Mouse (Mus musculus) small intestine, adult 2 months (tissue): ENCODE data around the gene Spata33. TPM values are rescaled to one million over a fixed set of nuclear protein-coding genes. Genes with fewer than 3 reads are reported as not detected.

Source experiments
- H3K27ac ChIP-seq: fragments of 200-500 bp; 2 replicates; pipeline ENCODE4 v1.5.1; 2012; ENCODE audit warnings: low read depth, low read length, control low read depth, inconsistent platforms; ENCODE audit not compliant: insufficient read depth
- H3K27me3 ChIP-seq: fragments of 200-500 bp; 2 replicates; pipeline ENCODE4 v1.6.1; 2012; ENCODE audit warnings: mild to moderate bottlenecking, moderate library complexity, low read length, inconsistent platforms; ENCODE audit not compliant: control insufficient read depth, insufficient read depth
- H3K36me3 ChIP-seq: fragments of 200-500 bp; 2 replicates; pipeline ENCODE4 v1.6.1; 2012; ENCODE audit warnings: mild to moderate bottlenecking, low read length, control low read depth, inconsistent platforms; ENCODE audit not compliant: control insufficient read depth, insufficient read depth
- H3K4me1 ChIP-seq: fragments of 200-500 bp; 2 replicates; pipeline ENCODE4 v1.6.1; 2012; ENCODE audit warnings: low read length, inconsistent platforms, mixed read lengths; ENCODE audit not compliant: control insufficient read depth, insufficient read depth, insufficient read length
- H3K4me3 ChIP-seq: fragments of 200-500 bp; 2 replicates; pipeline ENCODE4 v1.5.1; 2012; ENCODE audit warnings: low read depth, mild to moderate bottlenecking, control low read depth, inconsistent platforms, low read length, moderate library complexity
- CTCF ChIP-seq: fragments of 200-500 bp; IDR thresholded peaks from 2 replicates; pipeline ENCODE4 v1.5.1; 2012; ENCODE audit warnings: low read depth, mild to moderate bottlenecking, control low read depth, inconsistent platforms, low read length, moderate library complexity, mixed read lengths; ENCODE audit not compliant: insufficient replicate concordance, insufficient read length; ENCODE audit errors: extremely low read depth
- POLR2A ChIP-seq: fragments of 200-500 bp; IDR thresholded peaks from 2 replicates; pipeline ENCODE4 v1.6.1; 2012; ENCODE audit warnings: low read depth, mild to moderate bottlenecking, control low read depth, inconsistent platforms, low read length, moderate library complexity
- WGBS: fragments of 180-500 bp; shearing (Covaris S2); methylation state at CpG from one replicate; pipeline ENCODE4 v1.1.7; 2018; 5-methylcytosine and 5-hydroxymethylcytosine counted together
- polyA plus RNA-seq: library from polyadenylated mRNA; depleted of rRNA; stranded (reverse); fragments of >200 nt; gene quantifications from 2 replicates; pipeline ENCODE4 v1.2.3, GENCODE M21; 2012; rRNA removed

Gene Spata33
- polyA plus RNA-seq: 0.10 and 0.13 TPM in 2 replicates

GRCm38 (mm10) chr8:123212321-123213117, at the start of gene Spata33, which contains the start of gene Chmp1a:
TSS of gene Spata33 (plus strand) at chr8:123212832.
TSS of gene Chmp1a (minus strand) at chr8:123212763.
- Histone ChIP-seq H3K27ac (peak within 1 kb of the TSS; percentile 48), H3K4me3 (peak within 1 kb of the TSS; percentile 71), H3K27me3 (no peaks in the 10 kb centered on the region), H3K36me3 (peaks cover 25% of the 10 kb centered on the region), H3K4me1 (peaks cover 4% of the 10 kb centered on the region)
- WGBS: under 1% methylated on average over 76 of the region's 76 CpGs
- peak; percentile 91 for TF ChIP-seq CTCF
- TF ChIP-seq POLR2A: peak; percentile 80

- 75% methylated on average over 3 of the region's 3 CpGs for WGBS
- no peak overlapping the region for H3K4me3 ChIP-seq
- H3K4me1 ChIP-seq: peaks cover 3% of the 10 kb centered on the region; the same call in 1 of the 2 replicates
- H3K27me3 ChIP-seq: no peaks in the 10 kb centered on the region
- no peak overlapping the region for H3K27ac ChIP-seq
- TF ChIP-seq POLR2A: no peak
- no peak for TF ChIP-seq CTCF
- no peaks in the 10 kb centered on the region for H3K36me3 ChIP-seq
Measured at GRCm38 (mm10) chr8:123181391-123181790, 31.2 kb upstream of the Spata33 start.

- 50% methylated on average over 19 of the region's 19 CpGs for WGBS
- Histone ChIP-seq H3K36me3 (no peaks in the 10 kb centered on the region), H3K4me3 (peak within 1 kb of the TSS; percentile 22), H3K27me3 (no peaks in the 10 kb centered on the region), H3K4me1 (peaks cover 17% of the 10 kb centered on the region; the same call in 1 of the 2 replicates), H3K27ac (peak within 1 kb of the TSS; percentile 45)
- no peak for TF ChIP-seq CTCF
- no peak for TF ChIP-seq POLR2A
Measured at GRCm38 (mm10) chr8:123185566-123186409, 26.8 kb upstream of the Spata33 start, which contains the start of gene Dpep1. TSS of gene Dpep1 (plus strand) at chr8:123186242.

- Histone ChIP-seq H3K4me1 (peaks cover 20% of the 10 kb centered on the region; the same call in 1 of the 2 replicates), H3K4me3 (no peak overlapping the region), H3K36me3 (no peaks in the 10 kb centered on the region), H3K27me3 (no peaks in the 10 kb centered on the region), H3K27ac (no peak overlapping the region)
- 80% methylated on average over 2 of the region's 2 CpGs for WGBS
- TF ChIP-seq CTCF (no peak), POLR2A (no peak)
Measured at GRCm38 (mm10) chr8:123188006-123188405, 24.6 kb upstream of the Spata33 start.

GRCm38 (mm10) chr8:123188841-123189240, 23.8 kb upstream of the Spata33 start:
- peak overlapping the region; percentile 13; the same call in 1 of the 2 replicates for H3K27ac ChIP-seq
- TF ChIP-seq POLR2A (no peak), CTCF (no peak)
- no peaks in the 10 kb centered on the region for H3K36me3 ChIP-seq
- 16% methylated on average over 7 of the region's 7 CpGs for WGBS
- H3K4me3 ChIP-seq: no peak overlapping the region
- H3K4me1 ChIP-seq: peaks cover 24% of the 10 kb centered on the region; the same call in 1 of the 2 replicates
- no peaks in the 10 kb centered on the region for H3K27me3 ChIP-seq

GRCm38 (mm10) chr8:123190678-123191077, 22.0 kb upstream of the Spata33 start:
- H3K4me3 ChIP-seq: peak overlapping the region; percentile 25; the same call in 1 of the 2 replicates
- no peaks in the 10 kb centered on the region for H3K36me3 ChIP-seq
- peak overlapping the region; percentile 57 for H3K27ac ChIP-seq
- peaks cover 24% of the 10 kb centered on the region; the same call in 1 of the 2 replicates for H3K4me1 ChIP-seq
- 2% methylated on average over 9 of the region's 9 CpGs for WGBS
- H3K27me3 ChIP-seq: no peaks in the 10 kb centered on the region
- TF ChIP-seq CTCF (peak; percentile 67; the same call in 1 of the 2 replicates), POLR2A (no peak)
